Mouse (Mus musculus) olfactory bulb, adult 2 months (tissue): ENCODE results near the gene Vopp1. TPM values are rescaled to one million over a fixed set of nuclear protein-coding genes. Genes with fewer than 3 reads are reported as not detected.
A peak's percentile ranks its signal among the peaks of the same experiment; 100 is the strongest.

Experiments
- H3K27ac ChIP-seq: fragments of 200-500 bp; 2 replicates; pipeline ENCODE4 v1.5.1; 2012; ENCODE audit warnings: low read depth, low read length; ENCODE audit not compliant: insufficient read depth
- H3K4me1 ChIP-seq: fragments of 200-500 bp; 2 replicates; pipeline ENCODE4 v1.6.1; 2012; ENCODE audit warnings: low read length; ENCODE audit not compliant: control insufficient read depth, insufficient read depth
- H3K4me3 ChIP-seq: fragments of 200-500 bp; 2 replicates; pipeline ENCODE4 v1.5.1; 2012; ENCODE audit warnings: mild to moderate bottlenecking, low read depth, low read length, moderate library complexity; ENCODE audit not compliant: insufficient read depth
- CTCF ChIP-seq: fragments of 200-500 bp; IDR thresholded peaks from 2 replicates; pipeline ENCODE4 v1.5.1; 2012; ENCODE audit warnings: low read depth, mild to moderate bottlenecking, low read length, moderate library complexity; ENCODE audit not compliant: insufficient read depth
- POLR2A ChIP-seq: fragments of 200-500 bp; IDR thresholded peaks from 2 replicates; pipeline ENCODE4 v1.6.1; 2012; ENCODE audit warnings: mild to moderate bottlenecking, low read depth, low read length, moderate library complexity; ENCODE audit not compliant: insufficient read depth
- WGBS: fragments of 180-500 bp; shearing (Covaris S2); methylation state at CpG from one replicate; pipeline ENCODE4 v1.1.7; 2018; 5-methylcytosine and 5-hydroxymethylcytosine counted together
- polyA plus RNA-seq: library from polyadenylated mRNA; stranded (reverse); fragments of >200 nt; gene quantifications from 2 replicates; pipeline ENCODE4 v1.2.4, GENCODE M21; 2012; ENCODE audit warnings: low replicate concordance; ENCODE audit not compliant: missing spikeins, insufficient read depth, insufficient read length

Vopp1 gene
- polyA plus RNA-seq, 1 experiment: not detected

- no peak for TF ChIP-seq CTCF
- TF ChIP-seq POLR2A: no peak
- 93% methylated on average over 1 of the region's 1 CpGs for WGBS
- Histone ChIP-seq H3K27ac (no peak overlapping the region), H3K4me1 (no peaks in the 10 kb centered on the region), H3K4me3 (no peak overlapping the region)
Measured at GRCm38 (mm10) chr6:57721347-57721746, 103.6 kb downstream of the Vopp1 start.

- TF ChIP-seq POLR2A: no peak
- TF ChIP-seq CTCF: no peak
Measured at GRCm38 (mm10) chr6:57711726-57712125, 113.2 kb downstream of the Vopp1 start.

GRCm38 (mm10) chr6:57706721-57707120 is 118.2 kb downstream of the Vopp1 start:
- WGBS: 82% methylated on average over 1 of the region's 1 CpGs
- no peak overlapping the region for H3K27ac ChIP-seq
- H3K4me3 ChIP-seq: no peak overlapping the region
- TF ChIP-seq CTCF (no peak), POLR2A (no peak)
- H3K4me1 ChIP-seq: no peaks in the 10 kb centered on the region

More at GRCm38 (mm10) chr6:57711726-57712125, 113.2 kb downstream of the Vopp1 start:
- H3K4me3 ChIP-seq: no peak overlapping the region
- H3K27ac ChIP-seq: no peak overlapping the region
- 19% methylated on average over 1 of the region's 1 CpGs for WGBS
- H3K4me1 ChIP-seq: no peaks in the 10 kb centered on the region

GRCm38 (mm10) chr6:57703703-57704102 is 121.3 kb downstream of the Vopp1 start:
- 4% methylated on average over 2 of the region's 2 CpGs for WGBS
- Histone ChIP-seq H3K4me3 (peak overlapping the region; percentile 91), H3K4me1 (no peaks in the 10 kb centered on the region), H3K27ac (peak overlapping the region; percentile 73)
- TF ChIP-seq POLR2A (no peak), CTCF (no peak)

- Histone ChIP-seq H3K27ac (peak overlapping the region; percentile 98), H3K4me3 (peak overlapping the region; percentile 91), H3K4me1 (no peaks in the 10 kb centered on the region)
- under 1% methylated on average over 59 of the region's 59 CpGs for WGBS
- peak; percentile 66 for TF ChIP-seq POLR2A
- TF ChIP-seq CTCF: no peak
Measured at GRCm38 (mm10) chr6:57702743-57703499, 122.0 kb downstream of the Vopp1 start.

GRCm38 (mm10) chr6:57702376-57702742 is 122.6 kb downstream of the Vopp1 start, which contains the start of gene Lancl2:
Gene Lancl2 (plus strand): TSS chr6:57702540.
- TF ChIP-seq CTCF: no peak
- no peak for TF ChIP-seq POLR2A
- 0% methylated on average over 10 of the region's 10 CpGs for WGBS
- no peaks in the 10 kb centered on the region for H3K4me1 ChIP-seq
- H3K27ac ChIP-seq: peak within 1 kb of the TSS; percentile 98
- peak within 1 kb of the TSS; percentile 91 for H3K4me3 ChIP-seq

- no peak for TF ChIP-seq POLR2A
- no peak for TF ChIP-seq CTCF
- Histone ChIP-seq H3K4me1 (no peaks in the 10 kb centered on the region), H3K4me3 (no peak overlapping the region), H3K27ac (peak overlapping the region; percentile 77)
- WGBS: 40% methylated on average over 4 of the region's 4 CpGs
Measured at GRCm38 (mm10) chr6:57701686-57702085, 123.3 kb downstream of the Vopp1 start.

- TF ChIP-seq CTCF (no peak), POLR2A (no peak)
- 93% methylated on average over 3 of the region's 3 CpGs for WGBS
- Histone ChIP-seq H3K4me1 (no peaks in the 10 kb centered on the region), H3K4me3 (no peak overlapping the region), H3K27ac (no peak overlapping the region)
Measured at GRCm38 (mm10) chr6:57693116-57693515, 131.8 kb downstream of the Vopp1 start.

GRCm38 (mm10) chr6:57691467-57692261 is 133.3 kb downstream of the Vopp1 start, which contains the start of gene Pyurf:
Gene Pyurf (minus strand): TSS chr6:57692078.
- peak within 1 kb of the TSS; percentile 97 for H3K27ac ChIP-seq
- under 1% methylated on average over 51 of the region's 52 CpGs for WGBS
- H3K4me3 ChIP-seq: peak within 1 kb of the TSS; percentile 93
- TF ChIP-seq CTCF (no peak), POLR2A (peak; percentile 77)
- H3K4me1 ChIP-seq: no peaks in the 10 kb centered on the region
